Mouse (Mus musculus) midbrain, embryonic 15.5 days (tissue): ENCODE data around the gene Ptprc. TPM values are rescaled to one million over a fixed set of nuclear protein-coding genes. Genes with fewer than 3 reads are reported as not detected.

Experiments
- ATAC-seq: fragments of 200-750 bp; cut with Nextera tagmentation; replicated peaks from 2 replicates; pipeline ENCODE4 v1.8.0; 2017; ENCODE audit warnings: moderate TSS enrichment
- H3K27ac ChIP-seq: fragments of 300-500 bp; sonication (generic); 2 replicates; pipeline ENCODE4 v1.5.1; 2015; ENCODE audit warnings: mild to moderate bottlenecking, inconsistent platforms
- H3K27me3 ChIP-seq: fragments of 300-500 bp; sonication (generic); replicated peaks from 2 replicates; pipeline ENCODE4 v1.6.1; 2015; ENCODE audit warnings: inconsistent platforms
- H3K36me3 ChIP-seq: fragments of 300-500 bp; sonication (generic); replicated peaks from 2 replicates; pipeline ENCODE4 v1.6.1; 2015; ENCODE audit warnings: inconsistent platforms
- H3K4me1 ChIP-seq: fragments of 300-500 bp; sonication (generic); 2 replicates; pipeline ENCODE4 v1.6.1; 2015; ENCODE audit warnings: inconsistent platforms
- H3K4me2 ChIP-seq: fragments of 300-500 bp; sonication (generic); 2 replicates; pipeline ENCODE4 v1.6.1; 2015; ENCODE audit warnings: inconsistent platforms, mild to moderate bottlenecking, moderate library complexity
- H3K4me3 ChIP-seq: fragments of 300-500 bp; sonication (generic); 2 replicates; pipeline ENCODE4 v1.5.1; 2015; ENCODE audit warnings: mild to moderate bottlenecking, inconsistent platforms
- H3K9ac ChIP-seq: fragments of 300-500 bp; sonication (generic); 2 replicates; pipeline ENCODE4 v1.6.1; 2015; ENCODE audit warnings: mild to moderate bottlenecking, inconsistent platforms
- H3K9me3 ChIP-seq: fragments of 300-500 bp; sonication (generic); 2 replicates; pipeline ENCODE4 v1.6.1; 2016; ENCODE audit warnings: inconsistent platforms
- WGBS: fragments of 180-500 bp; shearing (Covaris S2); methylation state at CpG from one replicate; pipeline ENCODE4 v1.1.7; 2015; ENCODE audit warnings: mixed read lengths; 5-methylcytosine and 5-hydroxymethylcytosine counted together
- polyA plus RNA-seq: library from polyadenylated mRNA; unstranded; fragments of >200 nt; fragmentation: Nextera tagmentation; extraction: Ambion mirVana; gene quantifications from 2 replicates; pipeline ENCODE4 v1.2.1, GENCODE M21; 2015

Gene Ptprc
- polyA plus RNA-seq, 1 experiment from 2014 or later, result 1.2 TPM

- no peak overlapping the region for H3K4me2 ChIP-seq
- no peaks in the 10 kb centered on the region for H3K36me3 ChIP-seq
- no peaks in the 10 kb centered on the region for H3K9me3 ChIP-seq
- ATAC-seq, result no peak
- H3K27me3 ChIP-seq, result no peaks in the 10 kb centered on the region
- H3K4me1 ChIP-seq, result 0 out of 2 replicates have a peak, but pooled peaks cover 3% of the 10 kb centered on the region
- WGBS, result 94% methylated on average over 5 of the region's 5 CpGs
- H3K4me3 ChIP-seq, result no peak overlapping the region
- no peak overlapping the region for H3K9ac ChIP-seq
- no peak overlapping the region for H3K27ac ChIP-seq
Observed at GRCm38 (mm10) chr1:138144365-138144764, 31.1 kb downstream of the Ptprc start.

- WGBS, result 91% methylated on average over 4 of the region's 4 CpGs
- H3K36me3 ChIP-seq, result no peaks in the 10 kb centered on the region
- H3K4me3 ChIP-seq, result no peak overlapping the region
- H3K27me3 ChIP-seq, result no peaks in the 10 kb centered on the region
- no peak overlapping the region for H3K9ac ChIP-seq
- H3K4me1 ChIP-seq, result peaks cover 6% of the 10 kb centered on the region
- H3K4me2 ChIP-seq, result no peak overlapping the region
- no peak overlapping the region for H3K27ac ChIP-seq
- no peaks in the 10 kb centered on the region for H3K9me3 ChIP-seq
- ATAC-seq, result no peak
Observed at GRCm38 (mm10) chr1:138140769-138141168, 34.7 kb downstream of the Ptprc start.

- H3K4me1 ChIP-seq, result peaks cover 9% of the 10 kb centered on the region
- 91% methylated on average over 4 of the region's 4 CpGs for WGBS
- no peak for ATAC-seq
Observed at GRCm38 (mm10) chr1:138137696-138138095, 37.8 kb downstream of the Ptprc start.

GRCm38 (mm10) chr1:138137024-138137577 lies 38.4 kb downstream of the Ptprc start:
- H3K4me3 ChIP-seq, result no peak overlapping the region
- H3K4me2 ChIP-seq, result no peak overlapping the region
- ATAC-seq, result no peak
- no peaks in the 10 kb centered on the region for H3K27me3 ChIP-seq
- no peaks in the 10 kb centered on the region for H3K9me3 ChIP-seq
- no peak overlapping the region for H3K27ac ChIP-seq
- no peak overlapping the region for H3K9ac ChIP-seq
- H3K36me3 ChIP-seq, result no peaks in the 10 kb centered on the region
- peaks cover 9% of the 10 kb centered on the region for H3K4me1 ChIP-seq
- WGBS, result 96% methylated on average over 6 of the region's 6 CpGs

More at GRCm38 (mm10) chr1:138137696-138138095, 37.8 kb downstream of the Ptprc start:
- Histone ChIP-seq H3K36me3 (no peaks in the 10 kb centered on the region), H3K4me2 (no peak overlapping the region), H3K4me3 (no peak overlapping the region), H3K27ac (no peak overlapping the region), H3K27me3 (no peaks in the 10 kb centered on the region), H3K9ac (no peak overlapping the region), H3K9me3 (no peaks in the 10 kb centered on the region)

- peak overlapping the region; percentile 73 for H3K27ac ChIP-seq
- H3K9ac ChIP-seq, result peak overlapping the region; percentile 22; the same call in 1 of the 2 replicates
- peak overlapping the region; percentile 33 for H3K4me3 ChIP-seq
- H3K4me2 ChIP-seq, result peak overlapping the region; percentile 52
- H3K4me1 ChIP-seq, result peaks cover 9% of the 10 kb centered on the region
- 8% methylated on average over 17 of the region's 17 CpGs for WGBS
- H3K36me3 ChIP-seq, result no peaks in the 10 kb centered on the region
- H3K9me3 ChIP-seq, result no peaks in the 10 kb centered on the region
- H3K27me3 ChIP-seq, result no peaks in the 10 kb centered on the region
- ATAC-seq, result peak; percentile 92
Observed at GRCm38 (mm10) chr1:138136373-138136779, 39.1 kb downstream of the Ptprc start.

- H3K9ac ChIP-seq, result peak overlapping the region; percentile 22; the same call in 1 of the 2 replicates
- H3K4me2 ChIP-seq, result peak overlapping the region; percentile 52
- H3K4me3 ChIP-seq, result peak overlapping the region; percentile 33
- H3K27me3 ChIP-seq, result no peaks in the 10 kb centered on the region
- 31% methylated on average over 9 of the region's 9 CpGs for WGBS
- peaks cover 9% of the 10 kb centered on the region for H3K4me1 ChIP-seq
- no peaks in the 10 kb centered on the region for H3K9me3 ChIP-seq
- peak; percentile 69 for ATAC-seq
- peak overlapping the region; percentile 73 for H3K27ac ChIP-seq
- H3K36me3 ChIP-seq, result no peaks in the 10 kb centered on the region
Observed at GRCm38 (mm10) chr1:138135637-138136372, 39.7 kb downstream of the Ptprc start.

GRCm38 (mm10) chr1:138135117-138135516 lies 40.4 kb downstream of the Ptprc start:
- H3K9ac ChIP-seq, result no peak overlapping the region
- no peaks in the 10 kb centered on the region for H3K27me3 ChIP-seq
- H3K9me3 ChIP-seq, result no peaks in the 10 kb centered on the region
- ATAC-seq, result no peak
- H3K36me3 ChIP-seq, result no peaks in the 10 kb centered on the region
- no peak overlapping the region for H3K27ac ChIP-seq
- peaks cover 14% of the 10 kb centered on the region for H3K4me1 ChIP-seq
- no peak overlapping the region for H3K4me2 ChIP-seq
- no peak overlapping the region for H3K4me3 ChIP-seq

GRCm38 (mm10) chr1:138134324-138134723 lies 41.2 kb downstream of the Ptprc start:
- 89% methylated on average over 6 of the region's 6 CpGs for WGBS
- no peak overlapping the region for H3K4me2 ChIP-seq

GRCm38 (mm10) chr1:138131739-138132138 lies 43.8 kb downstream of the Ptprc start:
- Histone ChIP-seq H3K27me3 (no peaks in the 10 kb centered on the region), H3K27ac (no peak overlapping the region), H3K9ac (no peak overlapping the region), H3K4me3 (no peak overlapping the region), H3K9me3 (no peaks in the 10 kb centered on the region), H3K36me3 (no peaks in the 10 kb centered on the region), H3K4me2 (no peak overlapping the region), H3K4me1 (peaks cover 14% of the 10 kb centered on the region)
- no peak for ATAC-seq
- 65% methylated on average over 2 of the region's 2 CpGs for whole genome bisulfite sequencing

More at GRCm38 (mm10) chr1:138134324-138134723, 41.2 kb downstream of the Ptprc start:
- Histone ChIP-seq H3K36me3 (no peaks in the 10 kb centered on the region), H3K27me3 (no peaks in the 10 kb centered on the region), H3K27ac (no peak overlapping the region), H3K4me3 (no peak overlapping the region), H3K4me1 (peaks cover 14% of the 10 kb centered on the region), H3K9me3 (no peaks in the 10 kb centered on the region), H3K9ac (no peak overlapping the region)
- ATAC-seq, result no peak

GRCm38 (mm10) chr1:138130145-138130544 lies 45.4 kb downstream of the Ptprc start:
- H3K9ac ChIP-seq, result no peak overlapping the region
- no peak overlapping the region for H3K4me2 ChIP-seq
- WGBS, result 27% methylated on average over 4 of the region's 4 CpGs
- ATAC-seq, result peak; percentile 76
- H3K4me1 ChIP-seq, result peaks cover 5% of the 10 kb centered on the region
- H3K4me3 ChIP-seq, result no peak overlapping the region
- H3K27me3 ChIP-seq, result no peaks in the 10 kb centered on the region
- H3K36me3 ChIP-seq, result no peaks in the 10 kb centered on the region
- H3K9me3 ChIP-seq, result no peaks in the 10 kb centered on the region
- H3K27ac ChIP-seq, result no peak overlapping the region

- Histone ChIP-seq H3K9me3 (no peaks in the 10 kb centered on the region), H3K9ac (no peak overlapping the region), H3K27ac (no peak overlapping the region), H3K4me2 (no peak overlapping the region), H3K36me3 (no peaks in the 10 kb centered on the region), H3K27me3 (no peaks in the 10 kb centered on the region), H3K4me1 (peaks cover 5% of the 10 kb centered on the region; the same call in 1 of the 2 replicates), H3K4me3 (no peak overlapping the region)
- WGBS, result 56% methylated on average over 8 of the region's 8 CpGs
- ATAC-seq, result no peak
Observed at GRCm38 (mm10) chr1:138126843-138127242, 48.7 kb downstream of the Ptprc start.

- Histone ChIP-seq H3K4me2 (no peak overlapping the region), H3K27ac (no peak overlapping the region), H3K9me3 (no peaks in the 10 kb centered on the region), H3K4me1 (peaks cover under 1% of the 10 kb centered on the region; the same call in 1 of the 2 replicates), H3K27me3 (no peaks in the 10 kb centered on the region), H3K36me3 (no peaks in the 10 kb centered on the region), H3K9ac (no peak overlapping the region), H3K4me3 (no peak overlapping the region)
- no peak for ATAC-seq
- WGBS, result 91% methylated on average over 1 of the region's 1 CpGs
Observed at GRCm38 (mm10) chr1:138125281-138125680, 50.2 kb downstream of the Ptprc start.

GRCm38 (mm10) chr1:138123866-138124265 lies 51.6 kb downstream of the Ptprc start:
- ATAC-seq, result no peak

More at GRCm38 (mm10) chr1:138123866-138124265, 51.6 kb downstream of the Ptprc start:
- H3K4me3 ChIP-seq, result no peak overlapping the region
- no peaks in the 10 kb centered on the region for H3K4me1 ChIP-seq
- WGBS, result 38% methylated on average over 3 of the region's 3 CpGs
- H3K9me3 ChIP-seq, result no peaks in the 10 kb centered on the region
- no peaks in the 10 kb centered on the region for H3K27me3 ChIP-seq
- no peak overlapping the region for H3K27ac ChIP-seq
- H3K4me2 ChIP-seq, result no peak overlapping the region
- H3K36me3 ChIP-seq, result no peaks in the 10 kb centered on the region
- no peak overlapping the region for H3K9ac ChIP-seq
